Mouse (Mus musculus) frontal cortex, adult (tissue): ENCODE results near the gene Arhgap23.

Experiments used
- ATAC-seq: cut with Nextera tagmentation; 2 replicates; pipeline ENCODE4 v1.9.2; 2017; ENCODE audit warnings: mild to moderate bottlenecking, moderate library complexity, mixed read lengths; ENCODE audit not compliant: low TSS enrichment

Gene Arhgap23

DNA sequence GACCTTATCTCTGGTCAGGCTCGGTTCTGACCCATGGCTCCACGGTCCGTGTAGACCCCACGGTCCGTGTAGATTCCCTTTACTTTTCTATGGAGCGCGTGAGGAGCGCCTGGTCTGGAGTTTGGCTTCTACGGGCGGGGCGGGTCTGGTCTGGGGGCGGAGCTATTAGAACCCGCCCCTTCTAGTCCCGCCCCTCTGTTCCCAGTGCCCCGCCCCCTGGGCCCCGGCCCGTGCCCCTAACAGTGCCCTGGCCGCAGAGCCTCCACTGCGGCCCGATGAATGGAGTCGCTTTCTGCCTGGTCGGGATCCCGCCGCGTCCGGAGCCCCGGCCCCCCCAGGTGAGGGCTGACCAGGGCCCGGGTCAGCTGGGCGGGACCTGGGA is at the start of gene Arhgap23:
Gene Arhgap23 (plus strand): TSS at position 204 of the 382 bp plus-strand sequence.
- no peak for ATAC-seq

DNA sequence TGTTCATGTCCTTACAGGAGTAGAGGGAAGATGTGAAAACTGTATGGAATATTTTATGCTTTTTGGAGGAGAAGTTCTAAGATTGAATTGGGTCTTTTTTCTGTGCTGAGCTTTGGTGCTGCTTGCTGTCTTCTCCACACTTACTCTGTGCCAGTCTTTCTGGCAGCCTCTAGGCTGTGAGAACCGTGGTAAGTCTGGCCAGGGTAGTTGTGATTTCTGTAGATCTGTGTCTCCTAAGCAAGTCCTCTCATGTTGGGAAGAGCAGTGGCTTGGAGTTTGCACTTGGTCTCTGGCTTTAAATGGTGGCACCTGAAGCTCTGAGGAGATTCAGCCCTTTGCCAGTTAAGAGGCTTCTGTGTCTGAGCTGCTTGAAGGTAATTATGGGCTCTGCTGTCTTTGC is 49.8 kb upstream of the Arhgap23 start:
- ATAC-seq: peak; percentile 36; the same call in 1 of the 2 replicates

DNA sequence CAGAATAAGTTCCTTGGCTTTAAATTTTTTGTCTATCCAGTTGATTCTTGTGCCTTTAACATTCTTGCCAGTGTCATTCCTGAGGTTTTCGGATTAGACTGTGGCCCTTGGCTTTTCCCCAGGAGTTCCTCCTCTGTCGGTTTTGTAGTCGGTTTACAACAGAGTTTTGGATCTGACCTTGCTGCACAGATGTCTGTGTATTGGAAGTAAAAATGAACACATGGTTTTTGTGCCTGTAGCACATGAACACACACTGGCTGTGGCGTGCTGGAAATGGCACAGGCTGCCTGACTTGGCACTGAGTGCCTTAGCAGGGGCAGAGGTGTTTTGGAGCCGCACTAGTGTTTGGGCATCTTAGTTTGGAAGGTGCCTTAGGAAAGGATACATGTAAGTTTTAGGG is 46.8 kb upstream of the Arhgap23 start:
- no peak for ATAC-seq

DNA sequence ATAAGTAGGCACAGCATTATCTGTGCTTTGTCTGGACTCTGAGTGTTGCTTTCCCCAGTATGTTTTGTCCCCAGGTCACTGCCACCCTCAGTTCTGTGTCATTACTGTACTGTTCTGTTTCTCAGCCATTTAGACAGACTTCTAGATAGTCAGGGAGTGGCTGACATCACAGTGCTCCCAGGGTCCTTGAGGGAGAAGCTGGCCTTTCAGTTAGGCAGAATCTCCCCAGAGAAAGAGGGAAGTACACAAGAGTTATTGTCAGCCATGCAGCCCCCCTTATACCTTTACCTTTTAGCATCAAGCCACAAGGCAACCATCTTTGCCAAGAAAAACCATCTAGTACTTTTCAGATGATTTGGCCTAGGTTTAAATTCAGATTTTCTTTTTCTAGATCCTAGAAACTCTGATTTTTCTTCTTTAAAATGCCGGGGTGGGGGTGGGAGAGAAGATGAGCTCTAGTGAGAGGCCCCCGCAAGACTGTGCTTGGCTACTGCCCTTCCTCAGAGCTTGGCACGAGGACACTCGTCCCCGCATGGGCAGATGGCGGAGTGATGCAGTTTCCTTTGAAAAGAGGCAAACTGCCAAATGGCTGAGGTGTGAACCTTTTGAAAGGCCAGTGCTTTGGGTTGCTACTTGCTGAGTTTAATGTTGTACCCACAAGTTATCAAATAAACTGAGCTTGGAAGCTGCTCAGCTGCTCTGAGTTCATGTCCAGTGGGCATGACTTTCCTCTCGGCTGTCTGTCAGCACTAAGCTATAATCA is 44.8 kb upstream of the Arhgap23 start:
- ATAC-seq: peak; percentile 69; the same call in 1 of the 2 replicates

DNA sequence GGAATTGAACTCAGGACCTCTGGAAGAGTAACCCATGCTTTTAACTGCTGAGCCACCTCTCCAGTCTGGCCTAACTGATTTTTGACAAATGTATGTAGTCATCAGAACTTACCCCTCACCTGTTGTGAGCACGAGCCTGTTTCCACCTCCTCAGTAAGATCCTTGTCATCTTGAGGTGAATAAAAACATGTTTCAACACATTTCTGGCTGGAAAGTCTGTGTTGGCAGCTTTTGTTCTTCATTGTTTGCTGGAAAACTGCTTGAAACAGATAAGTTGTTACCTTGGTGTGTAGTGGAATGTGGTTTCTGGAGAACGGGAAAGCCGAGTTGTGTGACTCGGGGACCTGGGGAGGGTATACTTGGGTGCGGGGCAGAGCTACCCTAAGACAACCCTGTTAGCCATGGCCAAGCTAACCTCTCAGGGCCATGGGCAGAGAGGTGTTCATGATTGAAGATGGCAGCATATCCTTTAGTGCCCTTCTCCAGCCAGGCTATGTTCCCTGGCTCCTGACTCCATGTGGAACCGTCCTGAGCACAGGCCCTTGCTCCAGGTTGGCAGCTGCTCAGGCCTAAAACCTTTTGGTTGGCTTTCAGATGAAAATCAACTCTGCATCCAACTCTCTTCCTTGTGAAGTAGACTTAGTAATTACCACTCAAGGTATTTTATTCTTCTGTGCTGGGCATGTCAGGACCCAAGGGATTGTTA is 43.0 kb upstream of the Arhgap23 start:
- no peak for ATAC-seq

DNA sequence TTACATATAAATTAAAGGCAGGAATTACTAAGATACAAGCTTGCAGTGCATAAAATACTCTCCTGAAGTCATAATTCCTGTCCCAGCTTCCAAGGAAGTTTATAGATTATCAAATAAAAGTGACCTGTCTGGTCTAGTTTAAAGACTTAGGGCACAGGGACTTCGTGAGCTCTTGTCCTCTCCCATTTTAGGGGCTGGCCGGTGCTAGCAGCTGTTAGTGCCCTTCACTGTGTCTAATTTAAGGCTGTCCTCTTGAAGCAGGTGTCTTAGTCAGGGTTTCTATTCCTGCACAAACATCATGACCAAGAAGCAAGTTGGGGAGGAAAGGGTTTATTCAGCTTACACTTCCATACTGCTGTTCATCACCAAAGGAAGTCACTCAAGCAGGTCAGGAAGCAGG is 41.9 kb upstream of the Arhgap23 start:
- no peak for ATAC-seq

DNA sequence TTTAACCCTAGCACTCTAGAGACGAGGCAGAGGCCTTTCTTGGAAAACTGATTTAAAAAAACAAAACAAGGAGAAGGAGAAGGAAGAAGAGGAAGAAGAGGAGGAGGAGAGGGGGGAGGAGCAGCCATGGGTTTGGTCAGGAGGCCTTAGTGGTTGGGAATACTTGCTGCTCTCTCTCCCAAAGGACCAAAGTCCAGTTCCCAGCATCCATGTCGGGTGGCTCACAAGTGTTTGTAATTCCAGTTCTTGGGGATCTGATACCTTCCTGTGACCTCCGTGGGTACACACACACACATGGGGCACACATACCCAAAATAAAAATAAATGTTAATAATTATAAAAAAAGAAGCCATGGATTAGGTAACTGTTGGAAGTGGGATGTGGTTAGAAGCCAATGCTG is 35.3 kb upstream of the Arhgap23 start:
- ATAC-seq: no peak

DNA sequence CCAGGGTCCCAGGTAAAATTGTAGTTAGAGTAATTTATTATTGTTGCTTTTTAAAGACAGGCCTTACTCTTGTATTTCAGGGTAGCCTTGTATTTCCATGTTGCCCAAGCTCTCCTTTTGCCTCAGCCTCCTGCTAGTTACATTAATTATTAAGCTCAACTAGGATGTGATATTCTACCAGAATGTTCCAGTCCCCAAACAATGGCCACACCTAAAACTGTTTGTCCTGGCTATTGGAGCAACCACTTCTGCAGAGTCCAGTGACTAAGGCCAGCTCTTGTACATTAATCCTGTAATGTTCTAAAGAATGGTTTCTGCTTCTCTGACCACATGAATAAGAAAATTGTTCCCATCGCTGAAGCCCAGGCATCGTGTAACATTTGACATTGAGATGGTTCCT is 32.3 kb upstream of the Arhgap23 start:
- ATAC-seq: no peak

DNA sequence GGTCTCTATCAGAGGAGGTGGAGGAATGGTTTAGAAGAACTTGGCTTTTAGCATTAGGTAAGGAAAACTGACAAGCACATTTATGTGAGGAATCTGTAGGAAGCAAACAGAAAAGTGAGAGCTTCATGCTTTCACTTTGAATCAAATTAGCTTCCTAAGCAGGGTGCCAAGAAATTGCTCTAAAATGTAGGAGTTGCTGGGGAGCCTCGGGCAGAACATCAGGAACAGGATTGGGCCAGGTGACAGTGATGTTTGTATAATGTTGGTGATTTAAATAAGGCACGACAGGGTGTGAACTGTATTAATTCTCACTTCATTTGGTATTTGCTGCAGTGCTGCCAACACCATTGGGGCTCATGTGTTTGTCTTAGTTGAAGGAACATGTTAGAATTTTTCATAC is 31.6 kb upstream of the Arhgap23 start:
- ATAC-seq: peak; percentile 83

DNA sequence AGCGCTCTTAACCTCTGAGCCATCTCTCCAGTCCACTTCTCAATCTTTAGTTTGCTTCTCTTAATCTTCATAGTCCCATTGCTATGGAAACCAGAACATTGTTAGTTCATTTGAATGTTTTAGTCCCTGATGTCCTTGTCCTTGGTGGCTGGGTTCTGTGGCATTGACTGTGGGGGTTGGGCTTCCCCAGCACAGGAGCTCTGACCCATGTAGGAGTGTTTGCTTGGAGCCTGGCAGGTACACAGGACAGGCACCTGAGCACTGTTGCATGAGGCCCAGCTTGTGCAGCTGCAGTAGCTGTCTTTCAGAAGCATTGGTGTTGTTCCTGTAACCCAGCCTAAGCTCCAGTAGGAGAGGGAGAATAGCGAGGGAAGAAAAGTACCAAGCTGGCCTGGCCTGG is 27.5 kb upstream of the Arhgap23 start:
- ATAC-seq: no peak

DNA sequence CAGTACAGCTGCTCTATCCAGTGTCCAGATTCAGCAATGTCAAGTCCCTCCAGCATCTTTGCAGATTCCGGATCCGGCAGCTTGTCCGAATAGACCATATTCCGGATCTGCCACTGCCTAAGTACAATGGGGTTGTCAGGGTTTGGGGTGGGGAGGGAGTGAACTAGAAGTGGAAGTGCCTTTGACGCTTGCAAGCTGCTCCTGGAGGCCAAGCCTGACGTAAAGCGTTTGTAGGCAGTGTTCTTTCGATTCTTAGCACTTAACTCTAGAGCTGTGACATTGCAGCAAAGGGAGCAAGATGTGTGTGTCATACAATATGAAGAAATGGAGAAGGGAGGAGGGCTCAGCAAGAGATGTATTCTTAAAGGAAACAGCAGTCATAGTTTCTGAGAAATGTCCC is 26.2 kb upstream of the Arhgap23 start:
- ATAC-seq: peak; percentile 54; the same call in 1 of the 2 replicates

DNA sequence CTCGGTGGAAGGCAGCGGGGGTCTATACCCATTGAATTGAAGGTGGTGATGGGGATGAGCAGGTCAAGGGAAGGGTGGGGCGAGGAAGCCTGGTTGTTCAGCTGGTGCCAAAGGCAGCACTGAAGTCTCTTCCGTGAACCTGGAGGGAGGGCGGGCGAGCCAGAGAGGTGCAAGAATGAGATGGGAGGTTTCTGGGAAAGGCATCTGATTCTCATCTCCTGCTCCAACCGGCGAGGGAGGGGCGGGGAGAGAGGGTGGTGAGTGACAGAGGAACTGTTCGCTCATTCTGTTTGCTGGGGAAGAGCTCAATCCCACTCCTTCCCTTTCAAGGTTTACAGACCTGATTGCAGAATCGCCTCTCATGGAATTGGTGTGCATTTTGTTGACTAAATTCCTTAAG is 21.7 kb upstream of the Arhgap23 start:
- ATAC-seq: peak; percentile 51; the same call in 1 of the 2 replicates

DNA sequence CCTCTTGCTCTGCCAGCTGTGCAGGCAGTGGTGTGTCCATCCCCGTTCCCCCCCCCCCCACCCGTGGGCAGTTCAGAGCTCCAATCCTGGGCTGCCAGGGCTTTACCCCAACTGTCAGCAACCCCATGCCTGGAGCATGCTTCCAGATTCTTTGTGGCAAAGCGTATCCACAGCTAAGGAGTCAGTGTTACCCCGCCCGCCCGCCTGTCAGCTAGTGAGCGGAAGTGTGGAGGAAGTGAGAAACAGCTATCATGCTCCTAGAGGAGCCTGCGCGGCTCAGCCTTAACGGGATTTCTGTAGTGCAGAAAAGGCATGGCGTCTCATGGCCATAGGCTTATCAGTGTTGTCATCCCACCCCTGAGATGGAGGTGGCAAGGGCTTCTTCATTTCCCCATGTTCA is 21.2 kb upstream of the Arhgap23 start:
- peak; percentile 91 for ATAC-seq

DNA sequence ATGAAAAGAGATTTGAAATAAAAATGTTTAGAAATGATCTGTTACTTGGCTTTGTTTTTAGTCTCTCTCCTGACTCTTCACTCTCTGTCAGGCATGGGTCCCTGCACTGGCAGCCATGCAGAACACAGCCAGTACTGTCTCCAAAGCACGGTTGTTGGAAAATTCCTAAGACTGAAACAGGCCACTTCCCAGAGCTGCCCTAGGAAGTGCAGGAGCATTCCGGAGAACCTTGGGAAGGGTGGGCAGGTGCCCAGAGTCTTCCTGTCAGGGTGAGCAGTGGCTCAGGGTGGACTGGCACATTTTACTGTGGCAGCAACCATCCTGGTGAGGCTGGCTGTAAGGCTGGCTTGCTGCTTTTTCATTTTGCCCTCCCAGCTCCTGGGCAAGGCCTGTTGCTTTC is 16.8 kb upstream of the Arhgap23 start:
- no peak for ATAC-seq

DNA sequence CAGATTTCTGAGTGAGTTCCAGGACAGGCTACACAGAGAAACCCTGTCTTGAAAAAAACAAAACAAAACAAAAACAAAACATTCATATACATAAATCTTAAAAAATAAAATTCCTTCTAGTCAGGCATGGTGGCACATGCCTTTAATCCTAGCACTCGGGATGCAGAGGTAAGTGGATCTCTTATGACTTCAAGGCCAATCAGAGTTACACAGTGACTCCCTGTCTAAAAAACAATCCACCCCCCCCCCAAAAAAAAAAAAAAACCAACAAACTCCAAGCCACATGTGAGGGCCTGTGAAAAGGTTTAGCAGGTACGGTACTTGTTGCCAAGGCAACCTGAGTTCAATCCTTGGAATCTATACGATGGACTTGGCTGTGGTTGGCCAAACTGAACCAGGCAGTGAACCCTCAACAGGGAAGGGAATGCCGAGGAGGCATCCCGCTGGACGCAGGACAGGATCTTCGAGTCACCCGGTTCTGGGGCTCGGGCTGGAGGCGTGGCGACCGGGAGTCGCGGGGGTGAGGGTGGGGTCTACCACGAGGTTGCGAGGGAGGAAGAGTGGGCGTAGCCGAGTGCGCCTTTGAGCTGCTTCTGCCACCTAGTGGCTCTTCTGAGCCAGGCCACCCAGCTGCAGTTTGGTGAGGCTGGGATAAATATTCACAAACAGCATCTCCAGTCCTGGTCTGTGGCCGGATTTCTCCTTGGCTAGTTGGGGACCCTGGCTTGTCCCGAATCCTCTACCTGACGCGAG is 15.2 kb upstream of the Arhgap23 start:
- peak; percentile 17; the same call in 1 of the 2 replicates for ATAC-seq

DNA sequence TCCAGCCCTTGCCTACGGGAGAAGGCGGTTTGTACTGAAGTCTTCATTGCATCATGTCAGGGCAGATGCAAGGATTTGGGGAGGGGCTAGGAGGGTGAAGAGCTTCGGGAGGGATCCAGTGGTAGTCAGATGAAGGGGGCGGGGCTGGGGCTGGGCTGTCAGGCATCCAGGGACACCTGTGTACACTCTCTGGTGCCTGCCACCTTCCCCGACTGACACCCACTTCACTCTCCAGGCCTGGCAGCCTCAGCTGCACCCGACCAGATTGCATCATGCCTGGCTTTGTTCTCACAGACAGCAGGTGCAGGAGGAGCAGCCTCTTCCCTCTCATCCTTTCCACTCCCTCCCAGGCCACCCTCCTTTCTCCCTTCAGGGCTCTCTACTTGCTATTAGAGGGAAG is 14.3 kb upstream of the Arhgap23 start:
- ATAC-seq: peak; percentile 69

DNA sequence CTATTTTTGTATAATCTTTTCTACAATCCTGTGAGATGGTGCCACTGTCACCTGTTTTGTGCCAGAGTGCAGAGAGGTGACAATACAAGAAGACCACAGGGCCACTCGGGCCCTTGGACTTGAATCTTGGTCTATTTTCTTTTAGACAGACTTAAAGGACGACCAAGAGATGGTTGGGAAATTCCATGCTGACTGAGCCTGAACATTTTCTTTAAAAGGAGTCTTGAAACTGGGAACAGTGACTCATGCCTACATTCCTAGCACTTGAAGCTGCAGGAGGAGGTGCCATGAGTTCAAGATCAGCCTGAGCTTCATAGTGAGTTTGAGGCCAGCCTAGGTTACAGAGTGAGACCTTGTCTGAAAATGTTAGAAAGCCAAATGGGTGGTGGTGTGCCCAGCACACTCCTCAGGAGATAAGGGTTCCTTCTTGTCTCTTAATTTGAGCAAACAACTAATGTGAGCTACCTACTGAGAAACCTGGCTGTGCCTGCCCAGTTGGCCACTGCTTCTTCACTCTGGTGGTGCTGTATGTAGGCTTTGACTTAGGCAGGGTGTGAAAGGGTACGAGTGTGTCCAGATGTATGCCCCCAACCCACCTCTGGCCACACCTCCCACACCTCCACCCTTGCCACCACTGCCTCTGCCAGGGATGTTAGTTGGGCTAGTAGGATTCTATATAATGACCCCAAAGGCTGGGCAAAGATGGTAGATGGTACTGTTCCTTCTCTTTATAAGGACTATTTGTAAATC is 13.5 kb upstream of the Arhgap23 start:
- ATAC-seq: no peak

DNA sequence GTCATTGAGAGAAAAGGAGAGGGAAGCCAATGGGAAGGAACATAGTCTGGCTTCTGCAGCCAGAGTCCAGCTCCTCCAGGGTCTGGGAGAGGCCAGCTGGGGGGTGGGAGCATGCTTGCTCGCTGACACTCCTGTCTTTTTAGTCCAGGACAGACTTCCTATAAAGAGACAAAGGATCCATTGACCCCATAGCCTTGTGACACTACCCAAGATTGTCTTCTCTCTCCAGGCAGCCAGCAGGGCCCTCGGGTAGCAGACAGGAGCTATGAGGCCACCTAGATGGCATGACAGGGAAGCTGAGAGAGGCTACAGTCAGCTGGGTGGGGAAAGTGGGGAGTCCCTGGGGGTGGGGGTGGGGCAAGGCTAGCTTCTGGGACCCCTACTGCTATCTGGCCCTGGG is 12.6 kb upstream of the Arhgap23 start:
- ATAC-seq: no peak

DNA sequence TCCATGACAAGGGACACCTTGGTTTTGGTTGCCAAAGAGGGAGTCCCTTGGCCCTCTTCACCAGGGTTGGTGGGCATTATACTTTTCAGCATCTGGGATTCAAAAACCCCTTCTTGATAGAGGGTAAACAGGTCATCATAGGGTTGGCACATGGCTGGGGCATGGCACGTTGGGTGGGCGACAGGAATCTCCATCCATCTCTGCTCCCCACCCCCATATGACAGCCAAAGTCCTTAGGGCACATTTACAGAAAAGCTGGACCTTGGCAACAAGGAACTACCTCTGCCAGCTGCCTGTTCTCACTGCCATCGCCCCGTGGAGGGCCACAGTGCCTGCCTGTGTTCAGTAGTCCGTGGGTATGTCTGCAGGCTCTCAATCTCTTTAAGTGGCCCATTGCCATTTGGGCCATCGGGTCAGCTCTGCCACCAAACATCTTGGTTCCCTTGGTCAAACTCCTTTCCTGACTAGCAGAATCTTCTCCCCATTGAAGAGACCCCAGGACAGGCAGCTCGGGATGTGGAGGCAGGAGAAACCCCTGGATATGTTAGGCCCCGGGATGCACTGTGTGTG is 11.6 kb upstream of the Arhgap23 start:
- no peak for ATAC-seq

DNA sequence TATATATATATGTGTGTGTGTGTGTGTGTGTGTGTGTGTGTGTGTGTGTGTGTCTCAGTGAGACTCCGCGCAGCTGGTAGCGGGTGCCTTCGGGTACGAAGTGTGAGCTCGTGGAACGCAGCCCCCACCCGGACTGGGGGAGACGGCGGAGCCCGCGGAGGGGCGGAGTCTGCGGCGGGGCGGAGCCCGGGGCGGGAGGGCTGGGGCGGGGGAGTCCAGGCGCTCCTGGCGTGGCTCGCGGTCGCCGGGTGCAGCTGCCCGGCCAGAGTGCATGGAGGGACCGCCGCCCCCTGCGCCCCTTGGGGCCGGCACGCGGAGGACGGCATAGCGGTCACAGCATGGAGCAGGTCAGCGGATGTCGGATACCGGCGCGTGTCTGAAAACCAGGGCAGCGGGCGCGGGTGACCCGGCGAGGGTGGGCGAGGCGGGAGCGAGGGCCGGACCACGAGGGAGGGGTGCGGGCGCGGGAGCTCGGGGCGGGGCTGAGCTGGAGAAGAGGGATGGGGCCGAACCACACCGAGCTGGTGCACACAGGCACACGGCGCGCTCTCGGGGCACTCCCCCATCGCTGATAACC is 11.1 kb upstream of the Arhgap23 start:
- ATAC-seq: 0 out of 2 replicates have a peak, but pooled peaks have one; percentile 8

DNA sequence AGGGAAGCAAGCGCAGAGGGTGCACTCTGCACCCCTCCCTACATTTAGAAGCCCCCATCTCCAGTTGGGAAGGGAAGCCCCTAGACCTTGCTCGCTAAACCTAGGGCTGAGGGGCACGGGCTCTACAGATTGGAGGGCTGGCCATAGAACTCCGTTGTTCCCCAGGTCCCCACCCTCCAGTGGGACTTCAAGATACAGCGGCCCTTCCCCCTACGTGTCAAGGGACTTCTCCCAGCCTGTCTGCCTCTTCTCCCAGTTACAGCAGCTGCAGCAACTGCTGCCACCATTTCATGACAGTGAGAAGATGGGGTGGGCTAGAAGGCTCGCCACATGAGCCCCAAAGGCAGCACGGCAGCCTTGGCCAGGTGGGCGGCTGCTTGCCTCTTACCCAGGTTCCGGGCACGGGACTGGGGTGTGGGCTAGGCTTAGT is 10.6 kb upstream of the Arhgap23 start:
- no peak for ATAC-seq
